Mouse (Mus musculus): Measurements from ENCODE around the gene Ndufb6. TPM values are rescaled to one million over a fixed set of nuclear protein-coding genes. Genes with fewer than 3 reads are reported as not detected.

Ndufb6 gene
- polyA plus RNA-seq (2017; shearing (Covaris generic)) = 146 TPM

GRCm38 (mm10) chr4:40279276-40279900, at the start of gene Ndufb6:
Gene Ndufb6, minus strand, starts transcription at chr4:40279421.

GRCm38 (mm10) chr4:40269430-40270032, 9.7 kb downstream of the Ndufb6 start, which contains the start of the genes Smim27 and Topors:
Gene Smim27, plus strand, starts transcription at chr4:40269579.
Gene Topors, minus strand, starts transcription at chr4:40269850.

DNA sequence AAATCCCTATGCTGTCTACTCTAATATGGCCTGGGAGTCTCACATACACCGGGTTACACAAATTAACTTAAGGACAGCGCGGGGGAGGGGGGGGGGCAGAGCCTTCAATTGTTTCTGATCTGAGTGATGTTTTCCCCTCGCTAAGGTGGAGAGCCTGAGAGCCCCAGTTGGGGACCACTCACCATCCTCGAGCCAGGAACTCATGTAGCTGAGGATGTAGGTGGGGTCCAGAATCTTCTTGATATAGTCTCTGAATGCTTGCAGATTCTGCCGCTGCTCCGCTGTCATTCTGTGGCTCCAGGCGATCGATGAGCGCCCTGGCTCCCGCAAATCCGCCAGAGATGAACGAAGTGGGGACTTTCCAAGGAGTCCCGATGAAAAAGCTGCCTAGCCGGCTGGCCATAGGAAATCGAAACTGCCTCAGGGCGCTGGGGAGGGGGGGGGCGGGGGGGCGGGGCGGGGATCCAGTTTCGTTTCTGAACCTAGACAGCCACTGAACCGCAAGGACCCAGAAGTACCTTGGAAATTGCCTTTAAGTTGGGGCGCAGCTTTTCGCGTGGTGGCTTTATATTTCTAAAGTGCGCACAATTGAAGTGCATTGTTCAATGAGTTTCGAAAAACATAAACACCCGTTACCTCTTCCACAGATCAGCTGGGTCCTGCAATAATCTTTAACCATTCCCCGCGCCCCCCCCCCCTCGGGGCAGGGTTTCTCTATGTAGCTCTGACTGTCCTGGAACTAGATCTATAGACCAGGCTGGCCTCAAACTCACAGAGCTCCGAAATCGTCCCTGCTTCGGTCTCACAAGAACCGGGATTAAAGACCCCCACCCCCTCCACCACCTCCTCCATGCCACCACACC, 39.6 kb downstream of the Ndufb6 start, which contains the start of gene Ddx58:
Gene Ddx58 (minus strand): TSS at position 420 of the 863 bp plus-strand sequence.

Other genes with a start within 250 kb of the Ndufb6 start
- 37.0 TPM for gene Aco1, start 136.3 kb downstream of the Ndufb6 start, polyA plus RNA-seq (2017; shearing (Covaris generic))
- gene Ddx58, start 39.6 kb downstream of the Ndufb6 start, polyA plus RNA-seq (2017; shearing (Covaris generic)) = 113 TPM
- gene Smim27, start 9.8 kb downstream of the Ndufb6 start, polyA plus RNA-seq (2017; shearing (Covaris generic)) = 70.5 TPM
- gene Topors, start 9.6 kb downstream of the Ndufb6 start, polyA plus RNA-seq (2017; shearing (Covaris generic)) = 23.3 TPM
- gene Tmem215, start 192.8 kb upstream of the Ndufb6 start, polyA plus RNA-seq (2017; shearing (Covaris generic)) = not detected